Mouse (Mus musculus): Measurements from ENCODE around the gene Fnip2. TPM values are rescaled to one million over a fixed set of nuclear protein-coding genes. Genes with fewer than 3 reads are reported as not detected.

The Fnip2 gene
- polyA plus RNA-seq, 1 experiment: 10.2 TPM

GRCm38 (mm10) chr3:79443850-79444249 is 123.7 kb downstream of the Fnip2 start:
- Histone ChIP-seq H3K4me3 (replicated peaks; ENCODE audit: extremely low read depth, low read depth, low read length) (no peak overlapping the region), H3K4me1 (ENCODE audit: control insufficient read depth, insufficient read depth, low read length) (no peaks in the 10 kb centered on the region)
- no peak for DNase-seq
- TF ChIP-seq CTCF (IDR thresholded peaks at IDR 0.05; ENCODE audit: insufficient read depth, low read length) (no peak), POLR2A (IDR thresholded peaks at IDR 0.05; ENCODE audit: borderline replicate concordance, extremely low read depth, low read depth, low read length) (no peak)
- 66% methylated on average over 4 of the region's 4 CpGs for WGBS

GRCm38 (mm10) chr3:79440976-79441491 is 126.6 kb downstream of the Fnip2 start:
- WGBS: 31% methylated on average over 12 of the region's 12 CpGs
- no peak for TF ChIP-seq POLR2A (IDR thresholded peaks at IDR 0.05; ENCODE audit: borderline replicate concordance, extremely low read depth, low read depth, low read length)
- TF ChIP-seq CTCF (IDR thresholded peaks at IDR 0.05; ENCODE audit: insufficient read depth, low read length): no peak
- Histone ChIP-seq H3K4me3 (replicated peaks; ENCODE audit: extremely low read depth, low read depth, low read length) (no peak overlapping the region), H3K4me1 (ENCODE audit: control insufficient read depth, insufficient read depth, low read length) (no peaks in the 10 kb centered on the region)
- DNase-seq: peak; percentile 5

GRCm38 (mm10) chr3:79438276-79438675 is 129.3 kb downstream of the Fnip2 start:
- Histone ChIP-seq H3K4me3 (replicated peaks; ENCODE audit: extremely low read depth, low read depth, low read length) (no peak overlapping the region), H3K4me1 (ENCODE audit: control insufficient read depth, insufficient read depth, low read length) (no peaks in the 10 kb centered on the region)
- TF ChIP-seq CTCF (IDR thresholded peaks at IDR 0.05; ENCODE audit: insufficient read depth, low read length): no peak
- TF ChIP-seq POLR2A (IDR thresholded peaks at IDR 0.05; ENCODE audit: borderline replicate concordance, extremely low read depth, low read depth, low read length): no peak
- DNase-seq: no peak
- WGBS: 93% methylated on average over 3 of the region's 3 CpGs

GRCm38 (mm10) chr3:79436186-79436585 is 131.4 kb downstream of the Fnip2 start:
- no peak for DNase-seq
- Histone ChIP-seq H3K4me3 (replicated peaks; ENCODE audit: extremely low read depth, low read depth, low read length) (no peak overlapping the region), H3K4me1 (ENCODE audit: control insufficient read depth, insufficient read depth, low read length) (no peaks in the 10 kb centered on the region)
- WGBS: 74% methylated on average over 7 of the region's 7 CpGs
- TF ChIP-seq CTCF (IDR thresholded peaks at IDR 0.05; ENCODE audit: insufficient read depth, low read length): no peak
- no peak for TF ChIP-seq POLR2A (IDR thresholded peaks at IDR 0.05; ENCODE audit: borderline replicate concordance, extremely low read depth, low read depth, low read length)

GRCm38 (mm10) chr3:79434985-79435384 is 132.6 kb downstream of the Fnip2 start:
- no peak for TF ChIP-seq POLR2A (IDR thresholded peaks at IDR 0.05; ENCODE audit: borderline replicate concordance, extremely low read depth, low read depth, low read length)
- no peak for TF ChIP-seq CTCF (IDR thresholded peaks at IDR 0.05; ENCODE audit: insufficient read depth, low read length)
- WGBS: 63% methylated on average over 5 of the region's 5 CpGs
- Histone ChIP-seq H3K4me1 (ENCODE audit: control insufficient read depth, insufficient read depth, low read length) (no peaks in the 10 kb centered on the region), H3K4me3 (replicated peaks; ENCODE audit: extremely low read depth, low read depth, low read length) (no peak overlapping the region)
- no peak for DNase-seq

- TF ChIP-seq CTCF (IDR thresholded peaks at IDR 0.05; ENCODE audit: insufficient read depth, low read length) (no peak), POLR2A (IDR thresholded peaks at IDR 0.05; ENCODE audit: borderline replicate concordance, extremely low read depth, low read depth, low read length) (no peak)
- WGBS: 87% methylated on average over 9 of the region's 9 CpGs
- H3K4me3 ChIP-seq (replicated peaks; ENCODE audit: extremely low read depth, low read depth, low read length): no peak overlapping the region
- H3K4me1 ChIP-seq (ENCODE audit: control insufficient read depth, insufficient read depth, low read length): no peaks in the 10 kb centered on the region
- no peak for DNase-seq
Observed at GRCm38 (mm10) chr3:79434436-79434835, 133.2 kb downstream of the Fnip2 start.

- no peak for DNase-seq
- H3K4me1 ChIP-seq (ENCODE audit: control insufficient read depth, insufficient read depth, low read length): no peaks in the 10 kb centered on the region
- H3K4me3 ChIP-seq (replicated peaks; ENCODE audit: extremely low read depth, low read depth, low read length): no peak overlapping the region
- TF ChIP-seq CTCF (IDR thresholded peaks at IDR 0.05; ENCODE audit: insufficient read depth, low read length): peak; percentile 58
- no peak for TF ChIP-seq POLR2A (IDR thresholded peaks at IDR 0.05; ENCODE audit: borderline replicate concordance, extremely low read depth, low read depth, low read length)
Observed at GRCm38 (mm10) chr3:79433593-79433992, 134.0 kb downstream of the Fnip2 start.

GRCm38 (mm10) chr3:79425441-79425840 is 142.2 kb downstream of the Fnip2 start:
- no peak for DNase-seq
- WGBS: 71% methylated on average over 1 of the region's 1 CpGs
- TF ChIP-seq CTCF (IDR thresholded peaks at IDR 0.05; ENCODE audit: insufficient read depth, low read length): no peak
- no peak for TF ChIP-seq POLR2A (IDR thresholded peaks at IDR 0.05; ENCODE audit: borderline replicate concordance, extremely low read depth, low read depth, low read length)

GRCm38 (mm10) chr3:79418921-79419320 is 148.7 kb downstream of the Fnip2 start:
- TF ChIP-seq CTCF (IDR thresholded peaks at IDR 0.05; ENCODE audit: insufficient read depth, low read length) (no peak), POLR2A (IDR thresholded peaks at IDR 0.05; ENCODE audit: borderline replicate concordance, extremely low read depth, low read depth, low read length) (no peak)
- 75% methylated on average over 14 of the region's 14 CpGs for WGBS
- DNase-seq: no peak
- no peaks in the 10 kb centered on the region for H3K4me1 ChIP-seq (ENCODE audit: control insufficient read depth, insufficient read depth, low read length)
- H3K4me3 ChIP-seq (replicated peaks; ENCODE audit: extremely low read depth, low read depth, low read length): no peak overlapping the region

More at GRCm38 (mm10) chr3:79425441-79425840, 142.2 kb downstream of the Fnip2 start:
- Histone ChIP-seq H3K4me1 (ENCODE audit: control insufficient read depth, insufficient read depth, low read length) (no peaks in the 10 kb centered on the region), H3K4me3 (replicated peaks; ENCODE audit: extremely low read depth, low read depth, low read length) (no peak overlapping the region)

GRCm38 (mm10) chr3:79416944-79417680 is 150.5 kb downstream of the Fnip2 start:
- H3K4me1 ChIP-seq (ENCODE audit: control insufficient read depth, insufficient read depth, low read length): no peaks in the 10 kb centered on the region
- H3K4me3 ChIP-seq (replicated peaks; ENCODE audit: extremely low read depth, low read depth, low read length): no peak overlapping the region
- 86% methylated on average over 4 of the region's 4 CpGs for WGBS
- no peak for DNase-seq
- TF ChIP-seq POLR2A (IDR thresholded peaks at IDR 0.05; ENCODE audit: borderline replicate concordance, extremely low read depth, low read depth, low read length) (no peak), CTCF (IDR thresholded peaks at IDR 0.05; ENCODE audit: insufficient read depth, low read length) (no peak)
